Mouse (Mus musculus) brain, adult 10 weeks (tissue): ENCODE measurements around the gene Gm10401. TPM values are rescaled to one million over a fixed set of nuclear protein-coding genes. Genes with fewer than 3 reads are reported as not detected.

Source experiments
- polyA plus RNA-seq: library from polyadenylated mRNA; stranded (reverse); fragments of 350-450 nt; fragmentation: Illumina TruSeq; extraction: RNeasy Lipid Tissue Mini Kit (QIAGEN cat#74804); gene quantifications from one replicate; pipeline ENCODE4 v1.2.3, GENCODE M21; 2015; ENCODE audit warnings: low read depth, low replicate concordance

Gm10401 gene
- polyA plus RNA-seq = not detected

DNA sequence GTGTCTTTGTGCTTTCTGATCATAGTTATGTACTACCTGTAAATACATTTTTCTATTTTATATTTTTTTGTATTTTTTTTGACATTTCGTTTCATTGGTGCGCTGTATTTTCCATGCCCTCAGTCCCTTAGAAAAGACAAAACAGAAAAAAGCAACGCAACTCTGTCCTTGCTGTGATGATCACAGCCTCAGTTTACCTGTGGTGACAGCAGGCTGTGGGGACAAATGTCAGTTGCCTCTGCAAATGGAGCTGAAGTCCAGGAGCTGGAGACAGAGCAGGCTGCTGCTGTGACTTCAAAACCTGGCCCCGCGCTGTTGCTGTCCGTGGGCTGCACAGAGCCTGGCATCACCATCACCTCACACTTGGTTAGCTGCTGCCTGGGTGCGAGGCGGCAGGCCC lies at the start of gene Gm10401:
TSS of gene Gm10401 (minus strand) at position 101 of the 400 bp plus-strand sequence.

DNA sequence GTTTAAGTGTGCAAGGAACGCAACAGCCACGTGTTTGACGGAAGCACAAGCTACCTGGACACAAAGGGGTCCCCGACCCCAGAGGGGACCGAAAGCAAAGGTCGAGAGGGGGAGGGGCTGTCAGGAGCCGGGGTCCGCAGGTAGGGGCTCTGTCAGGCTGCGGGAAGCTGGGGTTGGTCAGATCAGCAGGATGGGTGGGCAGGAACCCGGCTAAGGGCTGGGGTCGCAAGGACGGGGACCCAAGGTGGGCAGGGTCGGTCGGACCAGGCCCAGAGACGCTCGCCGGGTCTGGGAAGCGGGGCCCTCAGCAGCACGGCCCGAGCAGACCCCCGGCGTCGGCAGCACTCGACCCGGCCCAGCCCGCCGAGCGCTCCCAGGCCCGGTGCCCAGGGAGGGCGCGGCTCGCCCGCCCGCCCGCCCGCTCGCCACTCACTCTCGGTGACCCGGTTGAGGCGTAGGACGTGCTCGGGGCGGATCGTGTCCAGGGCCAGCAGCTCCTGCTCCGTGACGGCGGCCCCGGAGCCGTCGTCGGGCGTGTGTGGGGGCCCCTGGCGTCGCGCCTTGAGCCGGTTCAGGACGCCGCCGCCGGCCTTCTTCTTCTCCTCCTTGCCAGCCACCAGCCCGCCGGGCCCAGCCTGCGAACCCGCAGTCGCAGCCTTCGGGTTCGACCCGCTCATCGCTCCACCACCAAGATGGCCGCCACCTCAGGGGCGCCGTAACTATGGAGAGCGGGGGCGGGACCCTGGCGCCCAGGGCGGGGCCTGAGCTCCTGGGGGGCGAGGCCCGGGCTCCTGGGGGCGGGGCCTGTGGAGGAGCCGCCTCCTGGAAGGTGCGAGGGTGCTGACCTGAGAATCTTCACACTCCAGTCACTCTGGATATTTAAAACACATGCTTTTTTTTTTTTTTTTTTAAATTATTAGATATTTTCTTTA lies 36.4 kb upstream of the Gm10401 start, which contains the start of gene Unc119b:
TSS of gene Unc119b (minus strand) at position 742 of the 932 bp plus-strand sequence.

DNA sequence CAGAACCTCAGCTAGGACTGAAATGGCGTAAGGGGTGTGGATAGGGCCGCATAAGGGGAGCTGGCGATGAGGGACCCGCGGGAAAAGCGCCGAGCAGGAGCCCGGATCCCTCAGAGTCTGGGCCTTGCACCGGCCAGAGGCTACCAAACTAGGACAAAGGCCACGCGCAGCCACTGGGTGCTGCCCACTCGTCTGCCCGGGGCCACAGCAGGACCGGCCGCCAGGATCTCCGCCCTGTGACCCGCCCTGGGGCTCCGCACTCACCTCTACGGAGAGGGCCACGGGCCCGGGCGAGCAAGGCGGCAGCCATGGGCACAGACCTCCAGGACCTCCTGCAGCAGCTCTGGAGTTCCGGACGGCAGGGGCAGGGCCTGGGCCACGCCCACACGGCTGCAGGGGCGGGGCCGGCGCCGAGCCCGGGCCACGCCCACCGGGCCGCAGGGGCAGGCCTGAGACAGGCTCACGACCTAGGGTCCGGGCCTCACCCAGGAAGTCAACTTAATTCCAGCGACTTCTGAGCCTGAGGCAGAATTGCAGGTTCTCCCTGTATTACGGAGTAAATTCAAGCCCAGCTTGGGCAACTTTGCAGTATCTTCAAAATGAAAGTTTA lies 21.0 kb upstream of the Gm10401 start, which contains the start of gene Acads:
TSS of gene Acads (minus strand) at position 386 of the 610 bp plus-strand sequence.

Other genes starting within 250 kb of the Gm10401 start
- not detected for gene 4930519G04Rik, start 244.6 kb downstream of the Gm10401 start, polyA plus RNA-seq
- gene Gm9936, start 239.6 kb downstream of the Gm10401 start, polyA plus RNA-seq = not detected
- gene Oasl2, start 201.4 kb downstream of the Gm10401 start, polyA plus RNA-seq = 2.7 TPM
- gene Oasl1, start 175.1 kb downstream of the Gm10401 start, polyA plus RNA-seq = 0.46 TPM
- gene 2210016L21Rik, start 156.1 kb downstream of the Gm10401 start, polyA plus RNA-seq = 117 TPM
- gene Hnf1a, start 127.2 kb downstream of the Gm10401 start, polyA plus RNA-seq = not detected
- gene Sppl3, start 87.2 kb downstream of the Gm10401 start, polyA plus RNA-seq = 40.3 TPM
- gene Acads, start 21.1 kb upstream of the Gm10401 start, polyA plus RNA-seq = 11.1 TPM
- 20.1 TPM for gene Unc119b, start 36.7 kb upstream of the Gm10401 start, polyA plus RNA-seq
- gene Mlec, start 59.9 kb upstream of the Gm10401 start, polyA plus RNA-seq = 58.1 TPM
- 250 TPM for gene Cabp1, start 96.1 kb upstream of the Gm10401 start, polyA plus RNA-seq
- gene Pop5, start 137.5 kb upstream of the Gm10401 start, polyA plus RNA-seq = 183 TPM
- gene Rnf10, start 174.6 kb upstream of the Gm10401 start, polyA plus RNA-seq = 162 TPM
- 36.9 TPM for gene Coq5, start 181.4 kb upstream of the Gm10401 start, polyA plus RNA-seq
- 791 TPM for gene Dynll1, start 202.7 kb upstream of the Gm10401 start, polyA plus RNA-seq
- gene Srsf9, start 228.9 kb upstream of the Gm10401 start, polyA plus RNA-seq = 52.9 TPM
- 34.1 TPM for gene Gatc, start 242.9 kb upstream of the Gm10401 start, polyA plus RNA-seq
- gene Triap1, start 242.9 kb upstream of the Gm10401 start, polyA plus RNA-seq = 44.1 TPM